Mouse (Mus musculus): Measurements from ENCODE around the gene Ice1.

The Ice1 gene

DNA sequence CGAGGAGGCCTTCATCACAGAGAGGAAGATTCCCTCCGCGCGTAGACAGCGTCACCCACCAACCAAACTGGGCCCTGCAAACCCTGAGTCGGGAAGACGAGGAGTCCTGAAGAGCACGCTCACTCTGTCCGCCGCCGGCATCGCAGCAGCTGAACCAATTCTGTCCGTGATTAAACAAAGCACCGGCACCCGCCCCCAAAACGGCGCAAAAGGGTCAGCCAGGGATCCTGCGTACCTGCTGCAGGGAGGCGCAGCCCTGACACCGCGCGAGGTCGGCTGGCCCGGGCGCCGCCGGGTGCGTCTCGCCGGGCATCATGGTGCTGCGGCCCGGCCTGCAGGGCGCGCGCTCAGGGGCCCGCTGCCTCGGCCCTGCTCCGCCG, at the start of gene Ice1:
Gene Ice1 (minus strand): TSS at position 353 of the 380 bp plus-strand sequence.
- DNase-seq, result no peak

DNA sequence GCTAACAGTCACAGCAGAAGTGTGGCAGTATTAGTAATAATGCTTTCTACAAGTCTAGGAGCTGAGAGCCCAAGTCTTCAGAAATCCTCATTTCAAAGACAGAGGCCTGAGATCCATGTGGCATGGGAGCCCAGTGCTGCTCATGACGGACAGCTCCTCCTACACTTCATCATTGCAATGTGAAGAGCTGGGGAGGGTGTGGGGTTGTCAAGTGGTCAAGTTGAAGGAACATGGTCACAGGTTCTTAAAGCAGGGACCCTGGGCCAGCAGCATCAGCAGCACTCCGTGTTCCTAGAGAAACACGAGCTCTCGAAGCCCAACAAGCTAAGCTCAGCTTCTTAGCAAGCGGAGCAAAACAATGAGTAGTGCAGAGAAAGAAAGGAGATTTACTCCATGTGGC, 48.4 kb upstream of the Ice1 start:
- no peak for DNase-seq

DNA sequence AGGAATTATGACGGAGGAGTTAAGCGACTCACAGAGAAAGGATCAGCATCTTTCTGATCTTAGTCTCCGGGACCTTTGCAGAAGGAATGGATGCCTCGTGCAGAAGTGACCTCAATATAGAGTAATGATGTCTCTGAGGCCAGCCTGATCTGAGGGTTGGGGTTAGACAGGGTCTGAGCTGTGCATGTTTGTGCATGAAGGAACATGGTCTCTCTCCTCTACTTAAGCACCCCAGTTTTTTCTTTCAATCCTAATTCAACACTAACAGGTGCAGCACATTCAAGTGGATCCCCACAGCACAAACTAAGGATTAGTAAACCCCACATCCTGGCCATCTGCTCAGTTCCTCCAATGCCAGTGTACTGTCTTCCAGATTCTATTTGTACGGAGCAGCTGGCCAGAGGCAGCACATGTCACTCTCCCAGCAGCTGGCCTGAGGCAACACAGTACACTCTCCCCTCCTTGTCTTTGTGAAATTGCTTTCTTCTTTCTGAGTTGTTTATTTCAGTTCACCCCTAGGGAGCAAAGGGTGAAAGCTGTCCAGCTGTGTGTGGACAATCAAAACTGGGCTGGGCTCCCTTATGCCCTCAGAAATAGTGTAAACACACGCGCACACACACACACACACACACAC, 47.7 kb upstream of the Ice1 start:
- DNase-seq, result peak; percentile 30

DNA sequence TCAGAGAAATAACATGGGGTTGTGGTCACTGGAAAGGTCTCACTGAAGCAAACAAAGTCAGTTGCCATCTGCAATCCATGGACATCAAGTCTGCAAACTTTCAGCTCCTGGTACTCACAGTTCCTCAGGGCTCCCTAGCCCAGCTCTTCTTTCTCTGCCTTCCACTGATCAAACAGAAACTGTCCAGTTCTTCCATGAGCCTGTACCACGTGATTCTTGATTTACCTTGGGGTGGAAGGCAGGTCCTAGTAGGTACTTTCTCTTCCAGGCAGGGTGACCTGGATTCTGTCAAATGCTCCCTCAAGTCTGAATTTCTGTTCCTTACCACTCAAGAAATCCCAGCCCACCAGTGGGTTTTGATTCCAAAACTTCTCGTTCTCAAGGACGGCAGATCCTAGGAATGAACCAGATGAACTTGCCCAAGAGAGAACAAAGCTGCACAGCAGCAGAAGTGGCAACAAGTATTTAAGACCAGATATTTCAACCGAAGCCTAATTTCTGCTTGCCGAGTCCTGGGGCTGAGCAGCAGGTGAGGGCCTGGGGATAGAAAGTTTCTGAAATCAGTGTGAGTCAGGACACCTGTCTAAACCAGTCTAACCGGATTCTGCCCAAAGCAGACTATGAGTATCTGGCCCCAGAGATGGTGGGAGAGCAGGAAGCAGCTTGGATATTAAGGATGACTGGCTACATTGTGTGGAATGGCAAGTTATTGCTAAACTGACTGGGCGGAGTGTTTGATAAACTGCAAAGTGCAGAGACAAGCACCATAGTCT, 44.2 kb upstream of the Ice1 start:
- peak; percentile 16 for DNase-seq

DNA sequence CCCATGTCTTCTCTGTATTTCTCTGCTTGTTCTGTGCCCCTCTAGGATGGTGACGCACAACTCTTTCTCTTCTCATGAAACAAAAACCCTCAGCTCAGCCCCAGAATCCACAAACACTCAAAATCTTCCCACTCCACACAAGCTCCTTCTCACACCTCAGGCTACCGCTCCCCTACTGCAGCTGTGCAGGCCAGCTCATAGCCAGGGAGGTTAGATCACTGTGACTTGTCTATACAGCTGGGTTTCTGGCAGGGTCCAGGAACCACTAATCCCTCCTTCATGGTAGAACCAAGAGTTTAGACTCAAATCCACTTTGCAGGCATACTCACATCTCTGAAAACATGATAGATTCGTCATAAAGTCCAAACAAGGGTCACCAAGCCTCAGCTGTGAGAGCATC, 42.9 kb upstream of the Ice1 start:
- DNase-seq, result no peak

DNA sequence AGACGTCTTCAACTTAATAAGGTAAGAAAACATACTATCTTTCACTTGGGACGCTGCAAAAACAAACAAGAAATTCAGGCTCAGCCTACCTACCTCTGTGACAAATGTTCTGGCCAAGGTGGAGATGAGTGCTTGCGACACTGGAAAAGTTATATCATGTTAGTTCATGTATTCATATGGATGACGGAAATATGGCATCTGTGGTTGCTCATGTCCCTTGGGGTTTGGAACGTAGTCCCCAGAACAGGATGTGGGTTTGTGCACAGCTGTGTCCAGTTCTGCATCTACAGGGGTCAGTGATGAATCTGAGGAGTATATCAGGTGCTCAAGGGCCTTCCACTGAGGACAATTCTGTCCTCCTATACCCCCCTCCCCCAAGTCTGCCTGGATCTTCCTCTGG, 40.3 kb upstream of the Ice1 start:
- DNase-seq, result no peak

DNA sequence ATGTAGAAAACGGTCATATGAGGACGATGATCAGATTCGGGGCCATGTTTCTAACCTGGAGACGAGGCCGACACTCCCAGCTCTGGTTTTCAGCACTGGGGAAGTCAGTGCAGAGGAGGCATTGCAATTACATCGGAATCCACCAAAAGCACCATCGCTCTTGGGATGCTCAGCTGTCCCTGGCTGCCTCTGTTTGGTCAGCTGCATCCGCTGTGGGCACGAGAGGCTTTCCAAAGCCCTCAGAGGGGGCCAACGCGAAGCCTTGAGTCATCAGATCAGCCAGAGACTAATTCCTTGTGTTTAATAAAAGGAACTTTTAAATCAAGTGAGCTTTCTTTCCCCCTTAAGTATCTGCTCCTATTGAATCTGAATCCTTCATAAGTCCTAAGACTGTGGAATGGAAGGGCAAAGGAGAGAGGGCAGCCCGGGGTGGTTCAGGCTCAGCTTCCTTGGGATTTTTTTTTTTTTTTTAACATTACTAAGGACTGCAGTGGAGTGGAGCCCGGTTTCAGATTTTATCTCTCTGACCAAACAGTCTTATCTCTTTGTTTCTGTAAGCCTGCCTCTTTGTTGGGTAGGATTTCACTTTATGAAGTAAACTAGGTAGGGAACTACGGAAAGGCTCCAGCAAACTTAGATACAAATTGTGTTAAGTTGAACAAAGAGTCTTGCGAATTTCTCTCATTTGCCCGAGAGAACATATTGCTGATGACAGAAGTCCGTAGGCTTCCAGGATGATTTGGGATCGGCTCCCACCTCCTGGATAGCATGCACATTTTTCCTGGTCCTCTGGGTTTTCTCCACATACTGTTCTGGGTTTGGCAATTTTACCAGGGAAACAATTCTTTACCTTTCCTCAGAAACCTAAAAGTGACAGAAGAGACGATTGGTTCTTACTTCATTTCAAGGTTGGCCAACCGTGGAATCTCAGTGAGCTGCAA, 39.1 kb upstream of the Ice1 start:
- no peak for DNase-seq

DNA sequence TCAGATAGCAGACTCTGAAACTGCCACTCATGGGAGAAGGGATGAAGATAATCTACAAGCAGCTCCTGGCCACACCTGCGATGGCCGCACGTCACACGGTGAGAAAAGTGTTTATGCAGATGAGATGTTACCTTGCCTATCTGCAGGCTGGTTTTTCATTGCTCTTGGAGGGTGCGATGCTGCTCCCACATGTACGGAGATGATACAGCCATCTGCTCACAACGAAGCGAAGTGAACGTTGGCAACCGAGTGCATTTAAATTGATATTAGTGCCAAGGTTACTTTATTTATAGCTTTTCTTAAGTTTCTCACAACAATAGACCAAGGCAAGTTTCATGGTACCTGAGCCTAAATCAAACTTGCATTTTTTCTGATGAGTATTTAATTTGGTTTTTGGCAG, 37.6 kb upstream of the Ice1 start:
- DNase-seq, result no peak

DNA sequence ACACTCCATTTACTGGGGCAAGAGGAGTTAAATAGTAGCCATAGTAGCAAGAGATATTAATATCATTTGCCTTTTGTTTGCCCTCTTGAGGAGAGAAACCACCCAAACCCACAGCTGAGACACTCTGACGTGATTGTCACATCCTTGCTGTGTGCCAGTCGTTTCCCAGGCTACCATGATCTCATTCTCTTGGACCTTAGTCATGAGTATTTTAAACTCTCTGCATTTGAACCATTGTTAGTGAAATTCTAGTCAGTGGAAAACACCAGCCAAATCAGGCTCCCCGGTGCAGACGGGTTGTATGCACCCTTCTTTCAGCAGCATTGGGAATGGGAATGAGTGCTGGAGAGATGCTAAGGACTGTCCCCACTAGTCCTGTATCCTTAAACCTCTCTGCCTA, 32.6 kb upstream of the Ice1 start:
- DNase-seq, result no peak

DNA sequence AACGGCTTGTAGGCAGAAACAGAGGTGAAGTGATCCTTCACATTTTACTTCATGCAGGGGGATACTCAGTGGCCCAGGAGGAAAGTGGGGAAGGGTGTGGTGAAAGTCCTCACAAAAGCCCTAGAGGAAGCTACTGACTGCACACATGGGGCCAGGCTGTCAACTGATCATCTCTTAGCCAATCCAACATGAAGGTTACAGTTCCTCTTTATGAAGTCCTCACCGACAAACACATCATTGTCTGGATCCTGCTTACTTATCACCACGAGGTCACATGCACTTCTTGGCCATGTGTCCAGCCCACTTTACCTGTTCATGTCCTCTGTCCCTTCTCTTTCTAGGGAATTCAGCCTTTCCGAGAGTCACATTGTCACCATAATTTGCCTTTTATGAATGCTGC, 22.3 kb upstream of the Ice1 start:
- peak; percentile 34 for DNase-seq

DNA sequence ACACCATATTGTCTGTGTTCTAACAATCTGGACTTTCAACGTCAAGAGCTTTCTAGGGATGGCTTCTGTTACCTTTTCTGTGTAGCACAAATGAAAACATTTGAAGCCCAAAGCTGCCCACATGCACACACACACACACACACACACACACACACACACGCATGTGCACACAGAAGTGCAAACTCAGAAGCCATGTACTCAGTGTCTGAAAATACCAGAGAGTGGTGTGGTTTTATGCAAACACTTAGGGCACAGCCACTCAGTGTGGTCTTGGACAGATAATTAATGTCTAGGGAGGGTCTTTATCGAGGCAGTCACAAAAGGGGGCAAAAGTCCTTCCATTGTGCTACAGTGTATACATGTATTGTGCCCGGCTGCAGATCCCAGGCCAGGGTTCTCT, 19.3 kb upstream of the Ice1 start:
- no peak for DNase-seq

DNA sequence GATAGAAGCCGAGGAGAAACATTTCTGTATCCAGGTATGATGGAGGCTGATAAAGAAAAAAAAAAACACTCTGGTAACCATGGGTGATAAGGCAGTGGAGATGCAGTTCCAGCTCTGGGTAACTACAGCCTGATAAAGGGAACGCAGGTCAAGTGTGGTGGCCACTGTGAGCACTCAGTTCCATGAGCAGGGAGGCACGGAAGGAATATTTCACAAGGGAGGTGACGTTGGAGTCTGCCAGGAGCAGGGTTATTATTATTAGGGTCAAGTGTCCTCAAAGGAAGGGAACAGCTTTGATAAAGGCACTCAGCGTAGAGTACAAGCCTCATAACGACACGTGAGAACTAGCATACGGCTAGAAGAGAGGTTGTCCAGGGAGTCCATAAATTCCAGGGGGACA, 18.9 kb upstream of the Ice1 start:
- DNase-seq, result peak; percentile 81

DNA sequence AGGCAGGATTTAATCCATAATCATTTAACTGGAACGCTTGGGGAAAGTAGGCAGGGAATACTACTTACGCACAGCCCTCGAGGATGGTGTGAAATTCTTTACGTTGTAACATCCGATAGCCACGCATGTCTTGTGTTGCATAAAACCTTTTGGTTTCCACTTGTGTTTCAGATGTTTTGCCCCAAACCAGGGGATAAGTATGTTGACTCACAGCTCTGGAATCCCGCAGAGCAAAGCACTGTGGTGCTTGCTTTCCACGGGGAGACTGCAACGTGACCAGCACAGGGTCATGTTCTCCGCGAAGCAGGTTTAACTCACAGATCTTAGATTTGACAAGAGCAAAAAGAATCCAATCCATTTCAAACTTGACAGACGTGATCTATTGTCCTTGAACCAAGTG, 18.1 kb upstream of the Ice1 start:
- peak; percentile 52 for DNase-seq

DNA sequence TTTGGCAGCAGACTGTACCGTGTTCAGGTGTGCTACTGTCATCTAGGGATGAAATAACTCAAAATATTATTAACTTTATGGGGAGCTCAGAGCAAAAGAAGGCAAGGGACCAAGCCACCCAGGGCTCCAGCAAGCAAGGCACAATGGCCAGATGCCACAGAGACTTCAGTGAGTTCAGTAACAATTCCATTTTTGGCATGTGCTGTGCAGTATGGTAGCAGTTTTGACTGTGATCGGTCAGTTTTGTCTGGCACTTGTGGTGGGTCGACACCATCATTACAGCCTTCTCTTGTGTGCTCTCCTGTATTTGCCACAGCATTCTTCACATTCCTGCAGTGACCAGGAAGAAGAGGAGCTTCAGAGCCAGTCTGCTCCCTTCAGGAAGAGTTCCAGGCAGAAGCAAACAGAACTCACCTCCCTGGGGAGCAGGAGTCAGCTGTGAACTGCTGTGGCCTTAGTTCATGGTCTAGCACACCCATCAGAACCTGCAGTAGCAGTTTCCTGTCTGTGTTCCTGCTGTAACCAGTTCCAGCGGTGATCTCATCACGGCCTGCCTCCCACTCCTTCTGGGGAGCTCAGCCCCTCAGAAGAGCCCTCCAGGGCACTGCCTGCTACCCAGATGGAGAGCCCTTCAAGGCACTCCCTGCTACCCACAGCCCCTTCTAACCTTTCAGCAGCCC, 16.8 kb upstream of the Ice1 start:
- peak; percentile 42 for DNase-seq

DNA sequence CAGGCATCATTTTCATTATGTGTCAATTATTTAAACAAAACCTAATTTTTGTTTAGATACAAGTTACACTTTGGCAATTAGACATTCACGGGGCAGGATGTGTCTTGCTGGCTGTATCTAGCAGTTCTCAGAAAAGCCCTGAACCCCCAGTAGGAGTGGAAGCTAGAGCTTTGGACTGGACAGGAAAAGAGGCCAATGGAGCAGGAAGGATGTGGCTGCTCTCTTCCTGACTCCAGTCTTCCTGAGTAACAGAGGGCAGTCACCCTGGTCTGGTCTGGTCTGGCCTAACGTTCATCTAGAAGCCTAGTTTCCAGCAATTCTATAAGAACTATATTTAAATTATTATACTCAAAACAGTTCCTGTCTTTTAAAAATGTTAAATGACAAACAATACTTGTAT, 16.0 kb upstream of the Ice1 start:
- no peak for DNase-seq

DNA sequence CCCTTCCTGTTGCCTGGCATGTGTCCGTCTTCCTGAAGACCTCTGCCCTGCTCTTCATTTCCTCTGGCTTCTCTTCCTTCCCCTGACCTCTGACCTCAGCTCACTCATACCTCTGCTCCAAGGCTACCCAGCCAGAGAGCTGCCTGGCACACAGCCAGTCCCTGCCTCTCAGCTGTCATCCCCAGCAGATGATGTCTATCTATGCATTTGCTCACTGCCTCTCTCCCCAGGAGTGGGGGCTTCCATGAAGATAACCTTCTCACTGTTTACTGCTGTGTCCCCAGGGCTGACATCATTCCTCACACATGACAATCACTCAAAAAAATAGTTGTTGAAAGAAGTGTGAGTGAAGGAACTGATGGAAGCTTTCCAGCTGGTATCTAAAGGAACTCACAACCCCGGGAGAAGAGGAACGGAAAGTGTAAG, 12.6 kb upstream of the Ice1 start:
- DNase-seq, result peak; percentile 46

DNA sequence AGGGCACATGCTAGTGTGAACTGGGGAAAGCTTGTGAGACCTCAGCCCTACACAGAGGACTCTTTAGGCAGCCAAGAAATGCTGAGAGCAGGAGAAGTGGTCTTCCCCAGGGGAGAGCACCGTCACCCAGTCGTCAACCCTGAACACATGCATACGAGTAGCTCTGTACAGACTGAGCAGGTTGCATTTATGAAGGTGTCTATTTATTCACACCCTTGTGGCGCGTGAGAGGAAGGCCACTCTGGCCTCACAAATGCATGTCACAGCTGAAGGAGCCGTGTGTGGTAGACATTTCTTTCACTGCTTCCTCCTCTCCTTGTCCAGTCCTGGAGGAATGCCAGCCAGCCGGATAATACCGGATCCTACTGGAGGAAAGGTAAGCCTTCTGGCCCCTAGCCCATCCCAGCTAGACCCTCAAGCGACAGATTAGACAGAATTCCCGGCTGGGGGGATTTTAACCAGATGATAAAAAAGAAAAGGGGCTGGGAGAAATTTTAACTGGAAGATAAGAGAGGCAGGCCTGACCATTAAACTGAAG, 8.6 kb upstream of the Ice1 start:
- DNase-seq, result no peak

DNA sequence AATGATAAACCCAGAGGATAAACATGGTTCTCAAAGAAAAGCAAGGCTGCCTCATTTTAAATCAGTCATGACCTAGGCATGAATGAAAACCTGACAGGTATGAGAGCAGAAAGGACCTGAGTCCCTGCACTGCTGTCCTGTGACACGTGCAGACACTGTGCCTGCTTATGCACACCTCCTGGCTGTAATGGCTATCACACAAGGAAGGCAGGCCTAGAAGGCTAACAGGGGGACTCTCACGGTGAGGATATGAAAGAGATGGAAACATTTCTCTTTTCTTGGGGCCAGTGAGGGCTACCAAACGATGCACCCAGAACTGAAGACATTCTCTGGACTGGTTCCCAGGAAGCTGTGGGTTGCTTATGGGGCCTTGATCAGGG, 6.6 kb upstream of the Ice1 start:
- no peak for DNase-seq

DNA sequence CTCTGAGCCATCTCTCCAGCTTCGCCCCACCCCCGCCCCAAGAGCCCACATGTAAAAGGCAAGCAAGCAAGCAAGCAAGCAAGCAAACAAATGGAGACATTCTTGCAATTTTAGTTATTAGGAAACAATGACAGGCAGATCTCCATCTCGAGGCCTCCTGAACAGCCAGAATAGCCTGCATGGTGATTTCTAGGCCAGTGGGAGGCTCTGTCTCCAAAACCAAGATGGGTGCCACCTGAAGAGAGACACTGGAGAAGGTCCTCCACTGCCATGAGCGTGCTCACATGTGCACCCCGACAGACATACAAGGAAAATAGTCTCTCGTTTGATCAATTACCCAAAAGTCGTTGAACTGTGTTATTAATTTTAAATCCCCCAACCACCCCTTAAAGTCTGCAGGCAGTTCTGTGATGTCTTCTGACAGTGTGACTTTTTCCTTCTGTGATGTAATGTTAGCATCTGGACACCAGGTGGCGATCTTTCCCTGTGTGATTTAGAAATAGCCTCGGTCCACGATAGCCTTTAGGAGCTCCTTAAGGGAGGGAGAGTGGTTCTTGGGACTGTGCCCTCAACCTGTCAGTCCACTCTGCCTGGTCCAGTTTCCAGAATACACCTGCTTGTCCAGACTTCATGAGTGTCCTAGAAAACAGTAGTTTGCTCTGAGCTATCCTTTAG, 6.1 kb upstream of the Ice1 start:
- peak; percentile 73 for DNase-seq

DNA sequence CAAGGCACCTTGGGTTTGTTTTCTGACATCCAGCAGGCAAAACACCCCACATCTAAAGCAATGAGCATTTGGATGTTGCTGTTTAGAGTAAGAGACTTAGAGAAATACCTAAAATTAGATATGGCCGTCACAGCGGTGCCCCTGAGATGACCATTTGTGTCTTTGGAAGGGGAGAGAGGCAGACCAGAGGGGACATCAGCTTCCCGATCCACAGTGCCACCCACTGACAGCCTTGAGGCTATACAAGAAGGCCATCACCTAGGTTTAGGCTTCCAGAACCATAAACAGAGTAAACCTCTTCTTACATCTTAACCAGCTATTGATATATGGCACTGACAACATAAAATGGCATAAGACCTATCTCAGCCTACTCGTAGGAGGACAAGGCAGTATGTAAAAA, 4.5 kb upstream of the Ice1 start:
- DNase-seq, result no peak

DNA sequence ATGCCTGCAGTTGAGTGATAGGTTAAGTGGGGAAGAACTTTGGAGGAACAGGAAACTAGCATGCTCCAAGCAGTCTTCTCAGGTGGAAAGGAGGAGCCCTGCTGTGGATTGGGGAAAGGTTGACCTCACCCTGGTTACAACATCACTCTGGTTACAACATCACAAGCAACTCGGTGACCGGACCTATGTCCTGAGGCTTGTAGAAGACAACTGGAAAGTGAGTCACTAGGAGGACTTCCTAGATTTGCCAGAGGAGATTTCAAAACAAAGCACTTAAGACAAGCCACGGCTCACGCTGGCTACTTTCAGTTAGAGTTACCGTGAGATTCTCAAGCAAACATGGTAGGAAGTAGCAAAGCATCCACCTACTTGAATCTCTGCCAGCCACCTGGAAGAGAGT, 3.9 kb upstream of the Ice1 start:
- DNase-seq, result peak; percentile 78

DNA sequence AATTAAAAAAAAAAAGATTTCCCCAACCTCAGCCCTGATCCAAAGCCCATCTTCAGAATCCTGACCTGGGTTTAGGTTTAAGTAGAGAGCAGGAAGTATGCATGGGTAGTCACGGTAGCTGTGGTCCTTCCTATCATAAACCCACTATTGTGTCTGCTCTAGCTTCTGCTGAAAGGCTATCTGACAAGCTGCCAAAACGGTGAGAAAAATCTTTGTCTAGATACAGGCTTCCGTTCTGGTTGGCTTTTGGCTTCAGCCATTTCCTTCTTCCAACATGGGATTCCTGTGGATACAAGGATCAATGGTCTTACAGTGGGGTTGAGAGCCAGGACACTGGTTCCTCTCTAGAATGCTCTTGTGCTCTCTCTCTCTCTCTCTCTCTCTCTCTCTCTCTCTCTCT, 2.2 kb upstream of the Ice1 start:
- DNase-seq, result peak; percentile 33

Data from lung, postnatal 36 days (tissue).